Mouse (Mus musculus): ENCODE measurements around the gene Tob2. TPM values are rescaled to one million over a fixed set of nuclear protein-coding genes. Genes with fewer than 3 reads are reported as not detected.

The Tob2 gene
- polyA plus RNA-seq, 1 experiment, result not detected

- Histone ChIP-seq H3K4me1 (ENCODE audit: control insufficient read depth, insufficient read depth, low read length) (peaks cover 22% of the 10 kb centered on the region), H3K4me3 (ENCODE audit: insufficient read depth, low read depth, low read length) (0 out of 2 replicates have a peak overlapping the region, but pooled peaks have one; percentile 1), H3K27ac (ENCODE audit: insufficient read depth, low read depth, low read length) (peak overlapping the region; percentile 29; the same call in 1 of the 2 replicates)
- TF ChIP-seq POLR2A (IDR thresholded peaks at IDR 0.05; ENCODE audit: insufficient read depth, low read depth, low read length) (no peak), CTCF (IDR thresholded peaks at IDR 0.05; ENCODE audit: insufficient read depth, low read depth, low read length) (no peak)
- WGBS, result 69% methylated on average over 1 of the region's 1 CpGs
Observed at GRCm38 (mm10) chr15:81804172-81804571, 54.4 kb downstream of the Tob2 start.

GRCm38 (mm10) chr15:81803425-81803951 is 55.1 kb downstream of the Tob2 start:
- WGBS, result 45% methylated on average over 4 of the region's 4 CpGs
- no peak for TF ChIP-seq POLR2A (IDR thresholded peaks at IDR 0.05; ENCODE audit: insufficient read depth, low read depth, low read length)
- Histone ChIP-seq H3K4me1 (ENCODE audit: control insufficient read depth, insufficient read depth, low read length) (peaks cover 20% of the 10 kb centered on the region), H3K4me3 (ENCODE audit: insufficient read depth, low read depth, low read length) (peak overlapping the region; percentile 68), H3K27ac (ENCODE audit: insufficient read depth, low read depth, low read length) (peak overlapping the region; percentile 29; the same call in 1 of the 2 replicates)

- Histone ChIP-seq H3K27ac (ENCODE audit: insufficient read depth, low read depth, low read length) (peak overlapping the region; percentile 98), H3K4me1 (ENCODE audit: control insufficient read depth, insufficient read depth, low read length) (peaks cover 20% of the 10 kb centered on the region), H3K4me3 (ENCODE audit: insufficient read depth, low read depth, low read length) (peak overlapping the region; percentile 68)
- no peak for TF ChIP-seq POLR2A (IDR thresholded peaks at IDR 0.05; ENCODE audit: insufficient read depth, low read depth, low read length)
- TF ChIP-seq CTCF (IDR thresholded peaks at IDR 0.05; ENCODE audit: insufficient read depth, low read depth, low read length), result no peak
- 3% methylated on average over 8 of the region's 8 CpGs for WGBS
Observed at GRCm38 (mm10) chr15:81802941-81803351, 55.6 kb downstream of the Tob2 start.

- H3K4me1 ChIP-seq (ENCODE audit: control insufficient read depth, insufficient read depth, low read length), result peaks cover 17% of the 10 kb centered on the region
- H3K27ac ChIP-seq (ENCODE audit: insufficient read depth, low read depth, low read length), result peak within 1 kb of the TSS; percentile 98
- peak within 1 kb of the TSS; percentile 68 for H3K4me3 ChIP-seq (ENCODE audit: insufficient read depth, low read depth, low read length)
- WGBS, result 13% methylated on average over 19 of the region's 19 CpGs
- TF ChIP-seq POLR2A (IDR thresholded peaks at IDR 0.05; ENCODE audit: insufficient read depth, low read depth, low read length) (peak; percentile 55), CTCF (IDR thresholded peaks at IDR 0.05; ENCODE audit: insufficient read depth, low read depth, low read length) (no peak)
Observed at GRCm38 (mm10) chr15:81802001-81802890, 56.4 kb downstream of the Tob2 start, which contains the start of gene Tef. TSS of gene Tef (plus strand) at chr15:81802421.

GRCm38 (mm10) chr15:81800391-81800790 is 58.2 kb downstream of the Tob2 start:
- WGBS, result 84% methylated on average over 3 of the region's 3 CpGs

GRCm38 (mm10) chr15:81798421-81798820 is 60.2 kb downstream of the Tob2 start:
- Histone ChIP-seq H3K4me3 (ENCODE audit: insufficient read depth, low read depth, low read length) (no peak overlapping the region), H3K27ac (ENCODE audit: insufficient read depth, low read depth, low read length) (no peak overlapping the region), H3K4me1 (ENCODE audit: control insufficient read depth, insufficient read depth, low read length) (peaks cover 14% of the 10 kb centered on the region)
- 86% methylated on average over 4 of the region's 4 CpGs for WGBS
- TF ChIP-seq POLR2A (IDR thresholded peaks at IDR 0.05; ENCODE audit: insufficient read depth, low read depth, low read length) (no peak), CTCF (IDR thresholded peaks at IDR 0.05; ENCODE audit: insufficient read depth, low read depth, low read length) (no peak)

More at GRCm38 (mm10) chr15:81800391-81800790, 58.2 kb downstream of the Tob2 start:
- no peak overlapping the region for H3K27ac ChIP-seq (ENCODE audit: insufficient read depth, low read depth, low read length)
- no peak overlapping the region for H3K4me3 ChIP-seq (ENCODE audit: insufficient read depth, low read depth, low read length)
- no peak for TF ChIP-seq POLR2A (IDR thresholded peaks at IDR 0.05; ENCODE audit: insufficient read depth, low read depth, low read length)
- no peak for TF ChIP-seq CTCF (IDR thresholded peaks at IDR 0.05; ENCODE audit: insufficient read depth, low read depth, low read length)
- H3K4me1 ChIP-seq (ENCODE audit: control insufficient read depth, insufficient read depth, low read length), result peaks cover 19% of the 10 kb centered on the region

Other genes starting within 250 kb of the Tob2 start
- gene L3mbtl2, start 194.9 kb downstream of the Tob2 start, polyA plus RNA-seq (2012; ENCODE audit: insufficient read depth, insufficient read length, low replicate concordance, missing spikeins), result not detected in 2 replicates
- not detected in 2 replicates for gene Chadl, start 161.5 kb downstream of the Tob2 start, polyA plus RNA-seq (2012; ENCODE audit: insufficient read depth, insufficient read length, low replicate concordance, missing spikeins)
- gene Zc3h7b, start 113.7 kb downstream of the Tob2 start, polyA plus RNA-seq (2012; ENCODE audit: insufficient read depth, insufficient read length, low replicate concordance, missing spikeins), result not detected in 2 replicates
- gene Rangap1, start 113.3 kb downstream of the Tob2 start, polyA plus RNA-seq (2012; ENCODE audit: insufficient read depth, insufficient read length, low replicate concordance, missing spikeins), result not detected in 2 replicates
- 278 TPM in 1 of 2 replicates, not detected in the other for gene Tef, start 56.4 kb downstream of the Tob2 start, polyA plus RNA-seq (2012; ENCODE audit: insufficient read depth, insufficient read length, low replicate concordance, missing spikeins)
- gene Phf5a, start 13.1 kb upstream of the Tob2 start, polyA plus RNA-seq (2012; ENCODE audit: insufficient read depth, insufficient read length, low replicate concordance, missing spikeins), result not detected in 2 replicates
- gene Aco2, start 13.5 kb upstream of the Tob2 start, polyA plus RNA-seq (2012; ENCODE audit: insufficient read depth, insufficient read length, low replicate concordance, missing spikeins), result 365 TPM in 1 of 2 replicates, not detected in the other
- not detected in 2 replicates for gene Polr3h, start 67.4 kb upstream of the Tob2 start, polyA plus RNA-seq (2012; ENCODE audit: insufficient read depth, insufficient read length, low replicate concordance, missing spikeins)
- not detected in 2 replicates for gene Csdc2, start 78.0 kb upstream of the Tob2 start, polyA plus RNA-seq (2012; ENCODE audit: insufficient read depth, insufficient read length, low replicate concordance, missing spikeins)
- gene Pmm1, start 102.1 kb upstream of the Tob2 start, polyA plus RNA-seq (2012; ENCODE audit: insufficient read depth, insufficient read length, low replicate concordance, missing spikeins), result not detected in 2 replicates
- not detected in 2 replicates for gene 1700029P11Rik, start 121.7 kb upstream of the Tob2 start, polyA plus RNA-seq (2012; ENCODE audit: insufficient read depth, insufficient read length, low replicate concordance, missing spikeins)
- gene Xrcc6, start 129.0 kb upstream of the Tob2 start, polyA plus RNA-seq (2012; ENCODE audit: insufficient read depth, insufficient read length, low replicate concordance, missing spikeins), result 1,163 TPM in 1 of 2 replicates, not detected in the other
- 107 TPM in 1 of 2 replicates, not detected in the other for gene Desi1, start 175.1 kb upstream of the Tob2 start, polyA plus RNA-seq (2012; ENCODE audit: insufficient read depth, insufficient read length, low replicate concordance, missing spikeins)
- gene Snu13, start 188.8 kb upstream of the Tob2 start, polyA plus RNA-seq (2012; ENCODE audit: insufficient read depth, insufficient read length, low replicate concordance, missing spikeins), result not detected in 2 replicates
- gene 4930407I10Rik, start 200.4 kb upstream of the Tob2 start, polyA plus RNA-seq (2012; ENCODE audit: insufficient read depth, insufficient read length, low replicate concordance, missing spikeins), result not detected in 2 replicates
- gene Mei1, start 211.2 kb upstream of the Tob2 start, polyA plus RNA-seq (2012; ENCODE audit: insufficient read depth, insufficient read length, low replicate concordance, missing spikeins), result not detected in 2 replicates